Mouse (Mus musculus) neural tube, embryonic 12.5 days (tissue): ENCODE measurements around the gene Gm26620. TPM values are rescaled to one million over a fixed set of nuclear protein-coding genes. Genes with fewer than 3 reads are reported as not detected.

Source experiments
- ATAC-seq: fragments of 200-750 bp; cut with Nextera tagmentation; 2 replicates; pipeline ENCODE4 v1.8.0; 2017; ENCODE audit warnings: low read depth, mild to moderate bottlenecking, moderate TSS enrichment, moderate library complexity; ENCODE audit not compliant: low FRiP score
- H3K27ac ChIP-seq: fragments of 300-500 bp; sonication (generic); 2 replicates; pipeline ENCODE4 v1.5.1; 2016
- H3K27me3 ChIP-seq: fragments of 300-500 bp; sonication (generic); replicated peaks from 2 replicates; pipeline ENCODE4 v1.6.1; 2016; ENCODE audit warnings: mild to moderate bottlenecking
- H3K36me3 ChIP-seq: fragments of 300-500 bp; sonication (generic); 2 replicates; pipeline ENCODE4 v1.6.1; 2016; ENCODE audit warnings: mild to moderate bottlenecking
- H3K4me1 ChIP-seq: fragments of 300-500 bp; sonication (generic); 2 replicates; pipeline ENCODE4 v1.6.1; 2016
- H3K4me2 ChIP-seq: fragments of 300-500 bp; sonication (generic); replicated peaks from 2 replicates; pipeline ENCODE4 v1.6.1; 2016; ENCODE audit warnings: mild to moderate bottlenecking
- H3K4me3 ChIP-seq: fragments of 300-500 bp; sonication (generic); 2 replicates; pipeline ENCODE4 v1.5.1; 2016
- H3K9ac ChIP-seq: fragments of 300-500 bp; sonication (generic); 2 replicates; pipeline ENCODE4 v1.6.1; 2016; ENCODE audit warnings: mild to moderate bottlenecking
- H3K9me3 ChIP-seq: fragments of 300-500 bp; sonication (generic); 2 replicates; pipeline ENCODE4 v1.6.1; 2016; ENCODE audit warnings: mild to moderate bottlenecking
- WGBS: fragments of 180-500 bp; shearing (Covaris S2); methylation state at CpG from one replicate; pipeline ENCODE4 v1.1.7; 2016; 5-methylcytosine and 5-hydroxymethylcytosine counted together
- polyA plus RNA-seq: library from polyadenylated mRNA; unstranded; fragments of >200 nt; fragmentation: Nextera tagmentation; extraction: Ambion mirVana; gene quantifications from 2 replicates; pipeline ENCODE4 v1.2.1, GENCODE M21; 2016

The Gm26620 gene
- polyA plus RNA-seq, 1 experiment from 2014 or later = 0.51 TPM

- no peak within 1 kb of the TSS for H3K9ac ChIP-seq
- H3K4me2 ChIP-seq = no peak within 1 kb of the TSS
- H3K9me3 ChIP-seq = no peaks in the 10 kb centered on the region
- 76% methylated on average over 3 of the region's 3 CpGs for WGBS
- H3K27me3 ChIP-seq = no peaks in the 10 kb centered on the region
- no peak within 1 kb of the TSS for H3K4me3 ChIP-seq
- no peak for ATAC-seq
- H3K36me3 ChIP-seq = no peaks in the 10 kb centered on the region
- H3K27ac ChIP-seq = no peak within 1 kb of the TSS
- no peaks in the 10 kb centered on the region for H3K4me1 ChIP-seq
These were observed 42.5 kb downstream of the Gm26620 start, which contains the start of gene Fcrla for GRCm38 (mm10) chr1:170927378-170927777. Gene Fcrla (minus strand): TSS chr1:170927583.

- Histone ChIP-seq H3K27me3 (no peaks in the 10 kb centered on the region), H3K9me3 (no peaks in the 10 kb centered on the region), H3K4me2 (no peak overlapping the region), H3K27ac (no peak overlapping the region), H3K36me3 (no peaks in the 10 kb centered on the region), H3K4me3 (no peak overlapping the region), H3K9ac (no peak overlapping the region), H3K4me1 (no peaks in the 10 kb centered on the region)
- WGBS = 75% methylated on average over 2 of the region's 2 CpGs
- ATAC-seq = no peak
These were observed 43.6 kb downstream of the Gm26620 start for GRCm38 (mm10) chr1:170928467-170928866.

GRCm38 (mm10) chr1:170929245-170929644 lies 44.4 kb downstream of the Gm26620 start:
- Histone ChIP-seq H3K27ac (no peak overlapping the region), H3K4me3 (no peak overlapping the region), H3K9ac (no peak overlapping the region), H3K4me2 (no peak overlapping the region), H3K9me3 (no peaks in the 10 kb centered on the region), H3K4me1 (no peaks in the 10 kb centered on the region), H3K27me3 (no peaks in the 10 kb centered on the region), H3K36me3 (no peaks in the 10 kb centered on the region)
- no peak for ATAC-seq
- 87% methylated on average over 4 of the region's 4 CpGs for WGBS

- WGBS = 86% methylated on average over 3 of the region's 3 CpGs
These were observed 47.2 kb downstream of the Gm26620 start for GRCm38 (mm10) chr1:170932043-170932442.

GRCm38 (mm10) chr1:170933386-170933920 lies 48.6 kb downstream of the Gm26620 start:
- Histone ChIP-seq H3K27me3 (no peaks in the 10 kb centered on the region), H3K4me3 (no peak overlapping the region), H3K27ac (no peak overlapping the region), H3K4me2 (no peak overlapping the region), H3K36me3 (no peaks in the 10 kb centered on the region), H3K9me3 (no peaks in the 10 kb centered on the region), H3K4me1 (no peaks in the 10 kb centered on the region), H3K9ac (no peak overlapping the region)
- 75% methylated on average over 6 of the region's 6 CpGs for WGBS
- no peak for ATAC-seq

More at GRCm38 (mm10) chr1:170932043-170932442, 47.2 kb downstream of the Gm26620 start:
- Histone ChIP-seq H3K4me1 (no peaks in the 10 kb centered on the region), H3K4me2 (no peak overlapping the region), H3K36me3 (no peaks in the 10 kb centered on the region), H3K9me3 (no peaks in the 10 kb centered on the region), H3K4me3 (no peak overlapping the region), H3K9ac (no peak overlapping the region), H3K27me3 (no peaks in the 10 kb centered on the region), H3K27ac (no peak overlapping the region)
- ATAC-seq = no peak

GRCm38 (mm10) chr1:170933940-170934339 lies 49.1 kb downstream of the Gm26620 start:
- H3K27ac ChIP-seq = no peak overlapping the region
- no peak overlapping the region for H3K4me3 ChIP-seq
- no peak overlapping the region for H3K9ac ChIP-seq
- no peaks in the 10 kb centered on the region for H3K4me1 ChIP-seq
- H3K9me3 ChIP-seq = no peaks in the 10 kb centered on the region
- no peaks in the 10 kb centered on the region for H3K27me3 ChIP-seq
- H3K4me2 ChIP-seq = no peak overlapping the region
- H3K36me3 ChIP-seq = no peaks in the 10 kb centered on the region
- WGBS = 86% methylated on average over 1 of the region's 1 CpGs
- ATAC-seq = no peak

GRCm38 (mm10) chr1:170934383-170934782 lies 49.5 kb downstream of the Gm26620 start:
- H3K4me3 ChIP-seq = no peak overlapping the region
- H3K4me2 ChIP-seq = no peak overlapping the region
- H3K9me3 ChIP-seq = no peaks in the 10 kb centered on the region
- no peaks in the 10 kb centered on the region for H3K36me3 ChIP-seq
- no peaks in the 10 kb centered on the region for H3K4me1 ChIP-seq
- no peak overlapping the region for H3K9ac ChIP-seq
- WGBS = 56% methylated on average over 2 of the region's 2 CpGs
- H3K27ac ChIP-seq = no peak overlapping the region
- no peak for ATAC-seq
- H3K27me3 ChIP-seq = no peaks in the 10 kb centered on the region

Other genes starting within 250 kb of the Gm26620 start
- gene Olfml2b, start 240.5 kb upstream of the Gm26620 start, polyA plus RNA-seq = 9.4 and 9.6 TPM in 2 replicates
- 9.6 and 10.2 TPM in 2 replicates for gene Atf6, start 17.3 kb upstream of the Gm26620 start, polyA plus RNA-seq
- gene Dusp12, start 475 bp downstream of the Gm26620 start, polyA plus RNA-seq = 34.1 and 39.0 TPM in 2 replicates
- gene Fcrlb, start 27.9 kb downstream of the Gm26620 start, polyA plus RNA-seq = 0.20 and 0.26 TPM in 2 replicates
- not detected in 2 replicates for gene Fcrla, start 42.5 kb downstream of the Gm26620 start, polyA plus RNA-seq
- gene Fcgr2b, start 91.5 kb downstream of the Gm26620 start, polyA plus RNA-seq = 0.24 TPM in 1 of 2 replicates, not detected in the other
- 0.20 and 0.22 TPM in 2 replicates for gene Fcgr4, start 133.9 kb downstream of the Gm26620 start, polyA plus RNA-seq
- gene Fcgr3, start 179.9 kb downstream of the Gm26620 start, polyA plus RNA-seq = 6.9 and 7.4 TPM in 2 replicates
- 1.7 and 2.3 TPM in 2 replicates for gene Cfap126, start 228.9 kb downstream of the Gm26620 start, polyA plus RNA-seq